Mouse (Mus musculus) heart, postnatal 4 days (tissue): Measurements from ENCODE around the gene Utrn. TPM values are rescaled to one million over a fixed set of nuclear protein-coding genes. Genes with fewer than 3 reads are reported as not detected.

Experiments used
- DNase-seq: peaks from one replicate; pipeline ENCODE4 v3.0.0; 2021
- total RNA-seq, 2 experiments: library from RNA; stranded (reverse); gene quantifications; 2 replicates each; pipeline ENCODE4 v1.2.3; 2021

Gene Utrn
- total RNA-seq, 2 experiments from 2014 or later, result 95.0 to 104 TPM

GRCm38 (mm10) chr10:12505568-12505967 lies 363.6 kb downstream of the Utrn start:
- no peak for DNase-seq

- DNase-seq, result no peak
These were observed 368.7 kb downstream of the Utrn start for GRCm38 (mm10) chr10:12500489-12500888.

DNA sequence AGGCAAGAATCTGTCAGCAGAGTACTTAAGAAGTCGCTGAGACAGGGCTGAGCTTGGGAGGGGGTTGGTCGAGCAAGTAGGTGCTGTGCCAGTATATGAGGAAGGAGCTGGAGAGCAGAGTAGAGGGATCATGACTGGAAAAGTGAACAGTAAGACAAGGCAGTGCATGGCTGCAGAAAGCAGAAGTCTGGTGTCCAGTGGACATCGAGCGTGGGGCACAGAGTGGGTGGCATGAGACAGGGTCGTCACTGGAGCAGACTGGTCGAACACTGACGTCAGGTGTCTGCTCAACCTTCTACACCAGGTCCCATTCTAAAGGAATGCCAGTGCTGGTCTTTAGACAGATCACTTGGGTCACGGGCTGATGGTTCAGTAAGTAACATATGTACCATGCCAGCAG lies 371.6 kb downstream of the Utrn start:
- no peak for DNase-seq

GRCm38 (mm10) chr10:12489551-12490177 lies 379.5 kb downstream of the Utrn start:
- DNase-seq, result peak; percentile 10

- DNase-seq, result no peak
These were observed 380.6 kb downstream of the Utrn start for GRCm38 (mm10) chr10:12488518-12488917.

GRCm38 (mm10) chr10:12488117-12488516 lies 381.0 kb downstream of the Utrn start:
- no peak for DNase-seq

GRCm38 (mm10) chr10:12483494-12483893 lies 385.7 kb downstream of the Utrn start:
- DNase-seq, result no peak

- DNase-seq, result no peak
These were observed 386.2 kb downstream of the Utrn start for GRCm38 (mm10) chr10:12482975-12483374.

DNA sequence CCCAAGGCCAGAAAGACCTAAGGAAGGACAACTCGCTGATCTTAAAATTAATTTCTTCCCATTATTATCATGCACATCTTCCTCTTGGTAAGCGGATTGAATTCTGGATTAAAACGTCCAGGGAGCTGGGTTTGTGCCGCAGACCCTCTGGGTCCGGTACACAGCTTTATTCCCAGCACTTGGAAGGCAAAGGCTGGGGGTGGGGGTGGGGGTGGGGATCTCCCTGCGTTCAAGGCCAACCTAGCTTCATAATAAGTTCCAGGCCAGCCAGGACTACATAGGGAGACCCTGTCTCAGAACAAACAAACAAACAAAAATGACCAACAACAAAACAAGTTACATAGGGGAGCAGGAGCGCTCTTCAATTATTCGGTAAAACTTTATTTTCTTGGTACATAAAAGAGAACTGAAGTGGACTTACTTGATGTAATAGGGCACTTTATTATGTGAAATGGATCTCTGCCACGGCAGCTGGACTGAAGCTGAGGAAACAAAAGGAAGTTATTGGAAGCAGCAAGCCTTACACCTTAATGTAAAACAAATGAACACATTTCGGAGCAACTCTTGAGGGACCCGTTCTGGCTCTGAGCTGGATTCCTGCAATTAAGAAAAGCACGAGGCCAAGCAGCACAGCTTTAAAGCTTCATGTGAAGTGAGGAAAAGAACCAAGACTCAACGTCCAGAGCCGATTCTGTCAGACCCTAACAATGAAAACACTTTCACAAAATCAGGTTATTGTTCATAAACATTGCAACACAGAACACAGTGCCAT lies 394.1 kb downstream of the Utrn start:
- no peak for DNase-seq

DNA sequence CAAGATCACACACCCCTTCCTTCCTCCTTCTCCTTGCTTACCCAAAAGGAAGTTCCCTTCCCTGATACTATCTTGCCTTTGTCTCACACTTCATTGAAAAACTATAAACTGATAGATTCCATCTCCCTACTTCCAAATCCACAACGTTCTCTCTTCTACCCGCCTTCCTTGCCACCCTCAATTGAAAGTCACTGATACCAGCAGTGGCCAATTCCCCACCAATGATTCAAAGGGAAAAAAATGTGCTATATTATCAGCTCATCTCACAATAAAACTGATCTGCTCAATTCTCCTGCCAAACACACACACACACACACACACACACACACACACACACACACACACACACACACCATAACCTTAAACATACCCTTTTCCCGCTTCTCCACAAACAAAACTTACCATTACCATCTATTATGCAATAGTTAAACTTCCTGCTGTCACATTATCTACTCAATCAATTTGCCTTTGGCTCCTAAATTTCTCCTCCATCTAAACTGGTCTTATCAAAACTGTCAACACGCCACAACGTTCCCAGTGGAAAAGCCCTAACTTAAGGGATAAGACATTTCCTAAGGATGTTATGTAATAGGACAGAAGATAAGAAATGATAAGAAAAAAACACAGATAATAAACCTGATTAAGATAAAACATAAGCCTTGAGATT lies 399.6 kb downstream of the Utrn start:
- no peak for DNase-seq

DNA sequence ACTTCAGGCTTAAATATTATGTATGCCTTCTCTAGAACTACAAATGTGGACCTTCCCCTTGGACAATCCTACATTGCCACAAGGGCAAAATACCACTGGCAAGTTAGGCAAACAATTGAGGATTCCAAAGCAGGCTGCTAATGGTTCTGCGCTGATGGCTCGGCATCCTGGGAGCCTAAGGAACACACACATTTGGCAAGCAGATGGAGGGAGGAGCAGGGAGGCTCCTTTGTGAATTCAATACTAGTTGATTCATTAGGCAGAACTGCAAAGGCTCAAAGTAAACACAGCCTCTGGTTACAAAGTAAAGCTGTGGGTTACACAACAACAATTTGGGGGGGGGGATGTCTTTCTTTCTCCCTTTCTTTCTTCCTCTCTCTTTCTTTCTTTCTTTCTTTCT lies 401.6 kb downstream of the Utrn start:
- DNase-seq, result no peak

GRCm38 (mm10) chr10:12460945-12461344 lies 408.2 kb downstream of the Utrn start:
- DNase-seq, result no peak

GRCm38 (mm10) chr10:12456867-12457266 lies 412.3 kb downstream of the Utrn start:
- no peak for DNase-seq

- no peak for DNase-seq
These were observed 416.5 kb downstream of the Utrn start for GRCm38 (mm10) chr10:12452641-12453040.

- DNase-seq, result no peak
These were observed 425.0 kb downstream of the Utrn start for GRCm38 (mm10) chr10:12444122-12444521.

GRCm38 (mm10) chr10:12433161-12433560 lies 436.0 kb downstream of the Utrn start:
- DNase-seq, result no peak

DNA sequence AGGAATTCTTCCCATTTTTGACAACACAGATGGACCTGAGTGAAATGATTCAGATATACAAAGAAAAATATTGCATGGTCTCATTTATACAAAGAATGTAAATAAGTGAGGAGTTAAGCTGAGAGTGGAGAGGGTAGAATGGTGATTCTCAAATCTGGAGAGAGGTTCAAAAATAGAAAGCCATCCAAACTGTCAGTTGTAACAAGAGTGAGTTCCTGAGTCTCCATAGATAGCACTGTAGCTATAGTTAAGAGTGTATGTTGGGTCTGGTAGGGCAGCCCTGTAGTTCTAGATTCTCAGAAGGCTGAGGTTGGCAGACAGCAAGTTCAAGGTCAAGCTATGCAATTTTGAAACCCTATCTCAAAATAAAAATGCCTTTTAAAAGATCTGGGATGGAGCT lies 438.8 kb downstream of the Utrn start:
- no peak for DNase-seq

DNA sequence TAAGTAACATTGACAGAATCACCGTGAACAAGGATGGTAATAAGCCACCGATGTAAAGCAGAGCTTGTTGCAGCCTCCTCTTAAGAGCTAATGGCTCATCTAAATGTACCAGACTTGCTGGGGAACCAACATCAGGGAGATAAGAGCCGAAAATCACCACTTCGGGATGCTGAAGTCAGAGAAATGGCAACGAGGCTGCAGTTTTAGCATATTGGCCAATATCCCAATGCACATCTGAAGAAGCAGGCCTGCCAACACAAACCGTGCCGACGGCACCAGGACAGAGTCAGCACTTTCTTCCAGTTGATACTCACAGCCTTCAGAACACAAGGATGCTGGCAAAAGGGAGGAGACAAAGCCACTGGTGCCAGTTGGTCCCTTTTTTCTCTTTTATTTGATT lies 442.3 kb downstream of the Utrn start:
- no peak for DNase-seq

- no peak for DNase-seq
These were observed 444.2 kb downstream of the Utrn start for GRCm38 (mm10) chr10:12424944-12425343.

- DNase-seq, result no peak
These were observed 445.0 kb downstream of the Utrn start for GRCm38 (mm10) chr10:12423994-12424725.

DNA sequence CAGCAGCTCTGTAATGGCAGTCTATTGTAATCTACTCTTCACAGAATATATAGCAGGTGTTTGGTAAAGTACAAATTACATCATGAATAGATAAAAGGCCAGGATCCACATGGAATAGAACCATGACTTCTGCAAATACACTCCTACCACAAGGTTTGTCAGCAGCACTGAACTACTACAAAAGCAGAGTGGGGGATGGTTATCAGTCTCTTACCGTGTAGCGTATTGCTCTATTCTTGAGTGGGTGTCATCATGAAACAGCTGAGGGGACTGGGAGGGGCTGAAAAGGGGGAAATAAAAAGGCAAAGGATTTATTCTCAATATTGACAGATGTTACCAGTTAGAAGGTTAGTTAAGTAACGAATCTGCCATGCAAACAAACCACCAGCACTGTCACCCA lies 454.2 kb downstream of the Utrn start:
- DNase-seq, result no peak

GRCm38 (mm10) chr10:12406338-12407110 lies 462.6 kb downstream of the Utrn start:
- DNase-seq, result no peak
